Mouse (Mus musculus): ENCODE measurements around the gene Rps15. TPM values are rescaled to one million over a fixed set of nuclear protein-coding genes. Genes with fewer than 3 reads are reported as not detected.
A peak's percentile ranks its signal among the peaks of the same experiment; 100 is the strongest.

The Rps15 gene
- polyA plus RNA-seq, 1 experiment from 2014 or later, result 1,002 TPM

- peaks cover 65% of the 10 kb centered on the region for H3K4me1 ChIP-seq
- H3K27me3 ChIP-seq, result no peaks in the 10 kb centered on the region
- no peak overlapping the region for H3K4me2 ChIP-seq
- no peaks in the 10 kb centered on the region for H3K9me3 ChIP-seq (replicated peaks)
- H3K36me3 ChIP-seq, result peaks cover 23% of the 10 kb centered on the region
- no peak overlapping the region for H3K9ac ChIP-seq
- WGBS, result 90% methylated on average over 10 of the region's 10 CpGs
- no peak for ATAC-seq (replicated peaks; ENCODE audit: low FRiP score)
- no peak overlapping the region for H3K27ac ChIP-seq
- H3K4me3 ChIP-seq (replicated peaks), result no peak overlapping the region
Observed at GRCm38 (mm10) chr10:80262776-80263365, 29.4 kb upstream of the Rps15 start.

GRCm38 (mm10) chr10:80264341-80265148, 27.7 kb upstream of the Rps15 start:
- peak; percentile 33 for ATAC-seq (replicated peaks; ENCODE audit: low FRiP score)
- H3K4me1 ChIP-seq, result peaks cover 65% of the 10 kb centered on the region
- 1% methylated on average over 81 of the region's 81 CpGs for WGBS

GRCm38 (mm10) chr10:80265149-80265486, 27.1 kb upstream of the Rps15 start:
- Histone ChIP-seq H3K4me1 (peaks cover 63% of the 10 kb centered on the region), H3K27me3 (no peaks in the 10 kb centered on the region), H3K27ac (peak overlapping the region; percentile 82), H3K36me3 (peaks cover 25% of the 10 kb centered on the region), H3K4me3 (replicated peaks) (peak overlapping the region; percentile 98), H3K9ac (peak overlapping the region; percentile 100), H3K9me3 (replicated peaks) (no peaks in the 10 kb centered on the region), H3K4me2 (peak overlapping the region; percentile 83)
- ATAC-seq (replicated peaks; ENCODE audit: low FRiP score), result no peak
- 0% methylated on average over 18 of the region's 18 CpGs for WGBS

More at GRCm38 (mm10) chr10:80264341-80265148, 27.7 kb upstream of the Rps15 start:
- peak overlapping the region; percentile 100 for H3K9ac ChIP-seq
- no peaks in the 10 kb centered on the region for H3K27me3 ChIP-seq
- peak overlapping the region; percentile 98 for H3K4me3 ChIP-seq (replicated peaks)
- H3K27ac ChIP-seq, result peak overlapping the region; percentile 82
- peak overlapping the region; percentile 83 for H3K4me2 ChIP-seq
- peaks cover 22% of the 10 kb centered on the region for H3K36me3 ChIP-seq
- no peaks in the 10 kb centered on the region for H3K9me3 ChIP-seq (replicated peaks)

GRCm38 (mm10) chr10:80270099-80270498, 22.2 kb upstream of the Rps15 start:
- Histone ChIP-seq H3K36me3 (peaks cover 66% of the 10 kb centered on the region), H3K9me3 (replicated peaks) (no peaks in the 10 kb centered on the region), H3K27me3 (no peaks in the 10 kb centered on the region), H3K4me3 (replicated peaks) (no peak overlapping the region), H3K27ac (0 out of 2 replicates have a peak overlapping the region, but pooled peaks have one; percentile 34), H3K9ac (no peak overlapping the region), H3K4me1 (peaks cover 66% of the 10 kb centered on the region), H3K4me2 (no peak overlapping the region)
- WGBS, result 93% methylated on average over 2 of the region's 2 CpGs
- ATAC-seq (replicated peaks; ENCODE audit: low FRiP score), result no peak

- 0 out of 2 replicates have a peak overlapping the region, but pooled peaks have one; percentile 34 for H3K27ac ChIP-seq
- H3K36me3 ChIP-seq, result peaks cover 72% of the 10 kb centered on the region
- WGBS, result 78% methylated on average over 6 of the region's 6 CpGs
- no peaks in the 10 kb centered on the region for H3K9me3 ChIP-seq (replicated peaks)
- H3K4me3 ChIP-seq (replicated peaks), result no peak overlapping the region
- ATAC-seq (replicated peaks; ENCODE audit: low FRiP score), result no peak
- no peaks in the 10 kb centered on the region for H3K27me3 ChIP-seq
- H3K9ac ChIP-seq, result no peak overlapping the region
- peaks cover 63% of the 10 kb centered on the region for H3K4me1 ChIP-seq
- H3K4me2 ChIP-seq, result no peak overlapping the region
Observed at GRCm38 (mm10) chr10:80270734-80271181, 21.5 kb upstream of the Rps15 start.

GRCm38 (mm10) chr10:80271186-80271843, 20.9 kb upstream of the Rps15 start:
- no peaks in the 10 kb centered on the region for H3K9me3 ChIP-seq (replicated peaks)
- no peak overlapping the region for H3K4me3 ChIP-seq (replicated peaks)
- H3K4me2 ChIP-seq, result no peak overlapping the region
- WGBS, result 82% methylated on average over 5 of the region's 5 CpGs
- H3K27me3 ChIP-seq, result no peaks in the 10 kb centered on the region
- H3K27ac ChIP-seq, result no peak overlapping the region
- ATAC-seq (replicated peaks; ENCODE audit: low FRiP score), result no peak
- H3K36me3 ChIP-seq, result peaks cover 78% of the 10 kb centered on the region
- H3K4me1 ChIP-seq, result peaks cover 57% of the 10 kb centered on the region
- no peak overlapping the region for H3K9ac ChIP-seq

GRCm38 (mm10) chr10:80271870-80272585, 20.2 kb upstream of the Rps15 start:
- 87% methylated on average over 8 of the region's 8 CpGs for WGBS
- peaks cover 50% of the 10 kb centered on the region for H3K4me1 ChIP-seq
- no peak overlapping the region for H3K4me3 ChIP-seq (replicated peaks)
- H3K4me2 ChIP-seq, result no peak overlapping the region
- H3K36me3 ChIP-seq, result peaks cover 83% of the 10 kb centered on the region
- no peaks in the 10 kb centered on the region for H3K9me3 ChIP-seq (replicated peaks)
- H3K27ac ChIP-seq, result no peak overlapping the region
- no peak overlapping the region for H3K9ac ChIP-seq
- no peak for ATAC-seq (replicated peaks; ENCODE audit: low FRiP score)
- H3K27me3 ChIP-seq, result no peaks in the 10 kb centered on the region

- H3K27ac ChIP-seq, result no peak overlapping the region
- no peaks in the 10 kb centered on the region for H3K9me3 ChIP-seq (replicated peaks)
- H3K4me3 ChIP-seq (replicated peaks), result no peak overlapping the region
- H3K27me3 ChIP-seq, result no peaks in the 10 kb centered on the region
- WGBS, result 92% methylated on average over 3 of the region's 3 CpGs
- no peak overlapping the region for H3K4me2 ChIP-seq
- H3K36me3 ChIP-seq, result peaks cover 87% of the 10 kb centered on the region
- peaks cover 34% of the 10 kb centered on the region for H3K4me1 ChIP-seq
- no peak for ATAC-seq (replicated peaks; ENCODE audit: low FRiP score)
- no peak overlapping the region for H3K9ac ChIP-seq
Observed at GRCm38 (mm10) chr10:80273847-80274246, 18.4 kb upstream of the Rps15 start.

- Histone ChIP-seq H3K4me3 (replicated peaks) (no peak overlapping the region), H3K27me3 (no peaks in the 10 kb centered on the region), H3K36me3 (peaks cover 91% of the 10 kb centered on the region), H3K9ac (no peak overlapping the region), H3K9me3 (replicated peaks) (no peaks in the 10 kb centered on the region), H3K27ac (no peak overlapping the region), H3K4me2 (no peak overlapping the region), H3K4me1 (peaks cover 26% of the 10 kb centered on the region)
- 85% methylated on average over 5 of the region's 5 CpGs for WGBS
- no peak for ATAC-seq (replicated peaks; ENCODE audit: low FRiP score)
Observed at GRCm38 (mm10) chr10:80276238-80276637, 16.0 kb upstream of the Rps15 start.

- H3K27me3 ChIP-seq, result no peaks in the 10 kb centered on the region
- H3K36me3 ChIP-seq, result peaks cover 99% of the 10 kb centered on the region
- H3K9ac ChIP-seq, result no peak overlapping the region
- H3K27ac ChIP-seq, result no peak overlapping the region
- H3K4me1 ChIP-seq, result peaks cover 26% of the 10 kb centered on the region
- WGBS, result 85% methylated on average over 9 of the region's 9 CpGs
- H3K4me2 ChIP-seq, result no peak overlapping the region
- no peak overlapping the region for H3K4me3 ChIP-seq (replicated peaks)
- no peaks in the 10 kb centered on the region for H3K9me3 ChIP-seq (replicated peaks)
- no peak for ATAC-seq (replicated peaks; ENCODE audit: low FRiP score)
Observed at GRCm38 (mm10) chr10:80278390-80278789, 13.9 kb upstream of the Rps15 start.

- Histone ChIP-seq H3K4me3 (replicated peaks) (no peak overlapping the region), H3K27ac (no peak overlapping the region), H3K4me2 (no peak overlapping the region), H3K9me3 (replicated peaks) (no peaks in the 10 kb centered on the region), H3K4me1 (peaks cover 21% of the 10 kb centered on the region), H3K36me3 (peaks cover 99% of the 10 kb centered on the region), H3K9ac (no peak overlapping the region), H3K27me3 (no peaks in the 10 kb centered on the region)
- 84% methylated on average over 12 of the region's 12 CpGs for WGBS
- no peak for ATAC-seq (replicated peaks; ENCODE audit: low FRiP score)
Observed at GRCm38 (mm10) chr10:80279273-80279672, 13.0 kb upstream of the Rps15 start.
